In genomic region chr5:148867766-148868165, GRCm38 (mm10) we compare ENCODE assay signal across 15 mouse cellular contexts.
A peak's percentile ranks its signal among the peaks of the same experiment; 100 is the strongest.
DNase-seq lines count a peak whose midpoint lies in the region; ATAC-seq and TF ChIP-seq lines count a peak whose summit lies in the region.
"Had no signal": no experiment of that assay in that cellular context is flagged by ENCODE, and none has a peak within 500 bp of the region (broad histone marks: within the 10 kb centered on the region; RNA-seq: fewer than 3 reads in every experiment).

No protein-coding gene starts in this region.

- DNase-seq in liver, postnatal 0 days = no peak
- no peak for DNase-seq in liver
- peak; percentile 65 to 67 for DNase-seq in natural killer cell, adult 2 months (ENCODE audit: low spot score in 2 of 2)
- DNase-seq in thymus, postnatal 25 days = peak; percentile 60
- DNase-seq in kidney, adult 9 months = no peak
- DNase-seq in adrenal gland, postnatal 14 days = no peak
- DNase-seq in kidney, postnatal 4 days = no peak
- DNase-seq: forebrain, postnatal 0 days; heart, postnatal 36 days; layer of hippocampus, adult 9-11 months; liver, embryonic 13.5 days; lung, postnatal 4 days had no signal

- H3K27ac ChIP-seq in liver, postnatal 0 days (ENCODE audit: low read depth) = 0 out of 2 replicates have a peak overlapping the region, but pooled peaks have one; percentile 16
- H3K27ac ChIP-seq: heart, embryonic 10.5 days; liver, embryonic 13.5 days; stomach, embryonic 15.5 days had no signal

- H3K4me2 ChIP-seq in liver, postnatal 0 days (ENCODE audit: low read depth, low read length) = no peak overlapping the region
- H3K4me2 ChIP-seq: liver, embryonic 13.5 days; stomach, embryonic 15.5 days had no signal

- TF ChIP-seq EP300 in liver, postnatal 0 days (IDR thresholded peaks at IDR 0.05; ENCODE audit: low read depth) = no peak

- no peak for ATAC-seq in liver, postnatal 0 days
- ATAC-seq in activated CD4-positive, CD25-positive, alpha-beta regulatory T cell, adult 4 months = peak; percentile 63
- ATAC-seq: forebrain, postnatal 0 days had no signal

- no peak overlapping the region for H3K9ac ChIP-seq in liver, postnatal 0 days (replicated peaks)
- H3K9ac ChIP-seq: forebrain, postnatal 0 days; liver, embryonic 13.5 days; stomach, embryonic 15.5 days had no signal

- no peak for TF ChIP-seq CTCF in liver, postnatal 0 days (IDR thresholded peaks at IDR 0.05; ENCODE audit: low read depth)

- WGBS in liver, postnatal 0 days (ENCODE audit: insufficient replicate concordance) = 59% methylated on average over 6 of the region's 6 CpGs

- no peak overlapping the region for H3K4me3 ChIP-seq in liver, postnatal 0 days (ENCODE audit: low read depth, low read length)
- H3K4me3 ChIP-seq: heart, embryonic 10.5 days; liver, embryonic 13.5 days; stomach, embryonic 15.5 days had no signal

- no peaks in the 10 kb centered on the region for H3K36me3 ChIP-seq in liver, postnatal 0 days (replicated peaks; ENCODE audit: insufficient read depth, low read length)
- H3K36me3 ChIP-seq: liver, embryonic 13.5 days; stomach, embryonic 15.5 days had no signal

- no peaks in the 10 kb centered on the region for H3K27me3 ChIP-seq in liver, postnatal 0 days (ENCODE audit: insufficient read depth, low read length)
- H3K27me3 ChIP-seq: stomach, embryonic 15.5 days had no signal

- no peaks in the 10 kb centered on the region for H3K4me1 ChIP-seq in liver, postnatal 0 days (ENCODE audit: insufficient read depth)
- H3K4me1 ChIP-seq: stomach, embryonic 15.5 days had no signal

- no peaks in the 10 kb centered on the region for H3K9me3 ChIP-seq in liver, postnatal 0 days (ENCODE audit: low read length)
- H3K9me3 ChIP-seq: heart, embryonic 10.5 days; liver, embryonic 13.5 days; stomach, embryonic 15.5 days had no signal

Comparison
In these comparisons a context has a peak if more than half of its experiments do, and no peak if none do; other contexts are left out.
1. DNase-seq: peak in natural killer cell, adult 2 months (2 of 2) and thymus, postnatal 25 days (single experiment); none in liver, postnatal 0 days (single experiment), liver (single experiment), kidney, adult 9 months (single experiment), adrenal gland, postnatal 14 days (single experiment) and kidney, postnatal 4 days (0 of 2).